Mouse (Mus musculus) pancreas, adult 10 weeks (tissue): ENCODE results near the gene Vps37b. TPM values are rescaled to one million over a fixed set of nuclear protein-coding genes. Genes with fewer than 3 reads are reported as not detected.

Source experiments
- polyA plus RNA-seq: library from polyadenylated mRNA; stranded (reverse); fragments of 350-450 nt; fragmentation: Illumina TruSeq; extraction: RNeasy Lipid Tissue Mini Kit (QIAGEN cat#74804); gene quantifications from one replicate; pipeline ENCODE4 v1.2.3, GENCODE M21; 2015; ENCODE audit warnings: low read depth, low replicate concordance; ENCODE audit not compliant: insufficient read depth

Gene Vps37b
- 4.9 TPM for polyA plus RNA-seq

GRCm38 (mm10) chr5:124032001-124032508, at the start of gene Vps37b:
Gene Vps37b (minus strand): TSS chr5:124032270.

GRCm38 (mm10) chr5:123973299-123974178, 58.5 kb downstream of the Vps37b start, which contains the start of gene Hip1r:
Gene Hip1r (plus strand): TSS chr5:123973628.

Other genes with a start within 250 kb of the Vps37b start
- not detected for gene Hcar2, start 166.8 kb downstream of the Vps37b start, polyA plus RNA-seq
- gene Hcar1, start 152.2 kb downstream of the Vps37b start, polyA plus RNA-seq = 0.41 TPM
- 7.8 TPM for gene Denr, start 125.1 kb downstream of the Vps37b start, polyA plus RNA-seq
- not detected for gene Gm43518, start 104.9 kb downstream of the Vps37b start, polyA plus RNA-seq
- gene Ccdc62, start 101.6 kb downstream of the Vps37b start, polyA plus RNA-seq = 3.9 TPM
- 11.9 TPM for gene Hip1r, start 58.6 kb downstream of the Vps37b start, polyA plus RNA-seq
- gene Abcb9, start 63.5 kb upstream of the Vps37b start, polyA plus RNA-seq = 3.9 TPM
- 19.6 TPM for gene Ogfod2, start 80.0 kb upstream of the Vps37b start, polyA plus RNA-seq
- gene Arl6ip4, start 83.8 kb upstream of the Vps37b start, polyA plus RNA-seq = 23.1 TPM
- 13.0 TPM for gene Pitpnm2, start 217.5 kb upstream of the Vps37b start, polyA plus RNA-seq